Mouse (Mus musculus) cerebellum, adult 2 months (tissue): ENCODE data around the gene Ccni.

ENCODE experiments used
- CTCF ChIP-seq: fragments of 200-500 bp; IDR thresholded peaks from 2 replicates; pipeline ENCODE4 v1.5.1; 2011; ENCODE audit warnings: low read depth, mild to moderate bottlenecking, control low read depth, low read length, moderate library complexity, borderline replicate concordance; ENCODE audit not compliant: insufficient read depth
- POLR2A ChIP-seq: fragments of 200-500 bp; IDR thresholded peaks from 2 replicates; pipeline ENCODE4 v1.6.1; 2011; ENCODE audit warnings: low read length, control low read depth, borderline replicate concordance; ENCODE audit not compliant: insufficient read depth

GRCm38 (mm10) chr5:93140747-93141146 is 65.5 kb downstream of the Ccni start:
- no peak for TF ChIP-seq CTCF
- no peak for TF ChIP-seq POLR2A
